Mouse (Mus musculus) lung, postnatal 14 days (tissue): ENCODE results near the gene Sap30.

Experiments used
- DNase-seq: peaks from one replicate; pipeline ENCODE4 v3.0.0; 2021

Sap30 gene

DNA sequence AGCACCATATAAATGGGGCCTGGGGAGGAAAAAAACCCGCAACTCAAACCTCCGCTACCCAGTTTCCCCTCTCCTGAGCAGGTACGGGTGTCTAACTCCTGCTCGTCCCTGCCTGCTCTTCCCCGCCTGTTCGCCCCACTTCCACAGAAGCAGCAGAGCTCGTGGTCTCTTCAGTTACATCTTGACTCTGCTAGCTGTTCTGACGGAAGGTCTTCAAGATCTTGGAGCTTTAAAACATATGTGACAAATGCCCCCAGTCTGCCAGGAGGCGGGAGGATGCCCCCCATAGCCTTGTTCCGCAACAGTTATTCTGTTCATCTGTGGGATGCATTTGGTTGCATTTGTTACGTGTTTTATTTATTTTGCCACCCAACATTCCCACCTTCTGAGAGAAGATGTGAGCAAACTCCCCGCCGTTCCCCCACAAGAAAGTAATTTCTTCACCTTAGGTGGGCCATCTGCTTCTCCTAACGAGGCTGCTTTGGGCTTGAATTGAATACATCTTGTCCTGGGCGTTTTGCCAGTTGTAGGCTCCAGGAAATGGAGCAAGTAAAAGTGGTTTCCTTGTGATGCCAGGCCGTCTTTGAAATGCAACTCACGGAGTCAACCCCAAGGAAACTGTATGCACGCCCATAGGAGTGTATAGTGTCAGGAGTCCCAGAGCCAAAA is 51.8 kb downstream of the Sap30 start:
- peak; percentile 35 for DNase-seq

DNA sequence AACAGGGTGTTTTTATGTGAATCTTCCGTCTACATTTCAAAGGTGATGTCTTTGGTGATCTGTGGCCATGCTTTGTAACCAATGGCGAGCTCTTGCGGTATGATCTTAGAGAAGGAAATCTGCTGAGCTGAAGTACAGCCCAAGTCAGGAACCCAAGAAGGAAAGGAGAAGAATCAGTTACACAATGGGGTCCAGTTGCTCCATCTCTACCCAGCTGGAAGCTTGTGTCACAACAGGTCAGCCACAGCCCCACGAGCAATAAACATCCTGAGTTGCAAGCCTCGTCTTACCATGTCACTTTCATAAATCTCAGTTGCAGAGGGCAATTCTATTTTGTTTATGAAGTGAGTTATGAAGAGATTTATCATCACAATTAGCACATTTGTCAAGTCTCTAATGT is 54.9 kb downstream of the Sap30 start:
- DNase-seq, result peak; percentile 20
